Mouse (Mus musculus) ES-Bruce4 (cell line): ENCODE measurements around the gene Sgo2b. TPM values are rescaled to one million over a fixed set of nuclear protein-coding genes. Genes with fewer than 3 reads are reported as not detected.
A peak's percentile ranks its signal among the peaks of the same experiment; 100 is the strongest.

Experiments used
- H3K27ac ChIP-seq: 2 replicates; pipeline ENCODE4 v1.5.1; 2012; ENCODE audit warnings: low read length, inconsistent platforms; ENCODE audit not compliant: insufficient read depth
- H3K27me3 ChIP-seq: 2 replicates; pipeline ENCODE4 v1.6.1; 2012; ENCODE audit warnings: mild to moderate bottlenecking, low read length, inconsistent platforms; ENCODE audit not compliant: control insufficient read depth, poor library complexity, insufficient read depth, severe bottlenecking
- H3K36me3 ChIP-seq: 2 replicates; pipeline ENCODE4 v1.6.1; 2012; ENCODE audit warnings: inconsistent platforms, mild to moderate bottlenecking, low read length, moderate library complexity; ENCODE audit not compliant: control insufficient read depth, poor library complexity, insufficient read depth, severe bottlenecking
- H3K4me1 ChIP-seq: one replicate; pipeline ENCODE4 v1.8.1; 2011; ENCODE audit warnings: low read length; ENCODE audit not compliant: control insufficient read depth, insufficient read depth
- H3K4me3 ChIP-seq: 2 replicates; pipeline ENCODE4 v1.5.1; 2011; ENCODE audit warnings: low read depth, mild to moderate bottlenecking, low read length
- H3K9ac ChIP-seq: 2 replicates; pipeline ENCODE4 v1.6.1; 2012; ENCODE audit warnings: low read depth, mild to moderate bottlenecking, inconsistent platforms; ENCODE audit not compliant: poor library complexity, severe bottlenecking
- H3K9me3 ChIP-seq: replicated peaks from 2 replicates; pipeline ENCODE4 v1.6.1; 2012; ENCODE audit warnings: mild to moderate bottlenecking, low read length, inconsistent platforms; ENCODE audit not compliant: control insufficient read depth, poor library complexity, insufficient read depth, severe bottlenecking
- CTCF ChIP-seq: IDR thresholded peaks from one replicate; pipeline ENCODE4 v1.8.1; 2011; ENCODE audit warnings: low read depth, low read length
- EP300 ChIP-seq: IDR thresholded peaks from 2 replicates; pipeline ENCODE4 v1.6.1; 2011; ENCODE audit warnings: low read depth, low read length; ENCODE audit not compliant: insufficient read depth
- POLR2A ChIP-seq: IDR thresholded peaks from one replicate; pipeline ENCODE4 v1.8.1; 2011; ENCODE audit warnings: low read length; ENCODE audit not compliant: insufficient read depth
- polyA plus RNA-seq: library from polyadenylated mRNA; stranded (reverse); fragments of >200 nt; gene quantifications from 2 replicates; pipeline ENCODE4 v1.2.4, GENCODE M21; 2011; ENCODE audit warnings: low read depth; ENCODE audit not compliant: missing spikeins, insufficient read depth, insufficient read length

Gene Sgo2b
- polyA plus RNA-seq, 1 experiment, result 1.5 TPM

DNA sequence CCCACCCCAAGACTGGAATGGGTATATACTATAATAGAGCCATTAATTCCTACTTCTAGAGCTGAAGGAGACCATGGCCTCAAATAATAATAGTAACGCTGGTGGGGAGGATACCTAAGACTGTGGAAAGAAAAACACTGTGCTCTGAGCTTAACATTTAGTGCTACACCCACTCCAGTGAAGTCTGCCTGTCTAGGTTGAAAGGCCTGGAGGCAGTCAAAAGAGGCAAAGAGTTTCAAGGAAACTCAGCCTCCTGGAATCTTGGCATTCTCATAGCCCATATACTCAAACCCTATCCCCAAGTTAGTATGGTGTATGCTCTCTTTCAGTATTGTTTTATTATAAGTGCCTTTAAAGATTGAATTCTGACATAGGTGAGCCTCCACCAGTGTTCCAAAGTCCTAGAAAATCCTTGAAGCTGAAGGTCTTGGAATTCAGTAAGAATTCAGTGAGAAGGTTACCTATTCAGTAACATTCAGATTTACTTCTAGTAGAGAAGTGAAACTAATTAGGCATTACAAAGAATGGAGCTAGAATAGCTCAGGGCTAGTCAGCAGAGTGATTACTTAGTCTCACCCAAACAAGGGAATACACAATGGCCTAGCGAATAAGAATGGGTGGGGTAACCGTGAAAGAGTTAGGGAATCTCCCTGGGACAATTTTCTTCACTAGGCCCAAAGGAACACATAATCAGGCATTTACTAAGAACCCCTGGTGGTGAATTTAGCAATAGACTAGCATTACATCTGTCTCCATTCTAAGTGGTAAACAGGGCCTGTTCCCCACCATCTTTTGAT lies 22.5 kb downstream of the Sgo2b start:
- H3K27ac ChIP-seq, result peak overlapping the region; percentile 97
- H3K9me3 ChIP-seq, result peaks cover 7% of the 10 kb centered on the region
- H3K4me3 ChIP-seq, result no peak overlapping the region
- no peak for TF ChIP-seq CTCF
- peak; percentile 67 for TF ChIP-seq EP300
- H3K9ac ChIP-seq, result no peak overlapping the region
- no peaks in the 10 kb centered on the region for H3K27me3 ChIP-seq
- no peaks in the 10 kb centered on the region; the same call in 1 of the 2 replicates for H3K36me3 ChIP-seq
- H3K4me1 ChIP-seq, result peaks cover 2% of the 10 kb centered on the region

DNA sequence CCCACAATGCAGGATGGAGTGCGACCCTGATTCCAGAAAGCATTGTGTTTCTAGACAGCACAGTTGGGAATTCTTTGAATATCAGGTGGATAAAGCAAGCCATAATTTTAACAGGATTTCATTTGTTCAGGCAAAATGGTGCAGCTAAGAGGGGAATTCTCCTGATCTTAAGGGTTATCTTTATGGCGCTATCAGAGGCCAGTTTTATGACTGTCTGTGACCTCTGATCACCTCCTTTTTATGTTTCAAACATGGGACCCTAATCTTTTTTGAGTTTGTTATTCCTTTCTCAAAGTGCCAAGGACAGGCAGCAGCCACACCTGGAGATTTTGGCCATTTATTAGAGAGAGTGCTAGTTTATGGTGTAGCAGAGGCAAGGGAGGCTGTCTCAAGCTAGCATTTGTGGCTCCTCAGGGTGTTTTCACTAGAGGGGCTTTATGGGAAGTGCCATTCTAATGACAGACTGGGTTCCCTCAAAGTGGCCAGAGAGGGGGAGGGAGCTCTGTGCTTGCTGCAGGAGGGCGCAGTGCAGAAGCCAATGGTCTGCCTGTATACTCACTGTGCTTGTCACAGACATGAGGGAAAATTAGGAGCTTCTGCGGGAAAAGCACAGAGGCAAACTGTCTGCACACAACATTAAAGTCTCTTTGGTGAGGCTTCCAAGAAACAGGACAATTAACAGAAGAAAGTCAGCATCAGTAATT lies 30.6 kb downstream of the Sgo2b start:
- Histone ChIP-seq H3K9me3 (no peaks in the 10 kb centered on the region), H3K27me3 (no peaks in the 10 kb centered on the region), H3K9ac (no peak overlapping the region), H3K4me3 (no peak overlapping the region), H3K36me3 (no peaks in the 10 kb centered on the region), H3K4me1 (no peaks in the 10 kb centered on the region), H3K27ac (no peak overlapping the region)
- TF ChIP-seq POLR2A (no peak), CTCF (no peak), EP300 (no peak)

DNA sequence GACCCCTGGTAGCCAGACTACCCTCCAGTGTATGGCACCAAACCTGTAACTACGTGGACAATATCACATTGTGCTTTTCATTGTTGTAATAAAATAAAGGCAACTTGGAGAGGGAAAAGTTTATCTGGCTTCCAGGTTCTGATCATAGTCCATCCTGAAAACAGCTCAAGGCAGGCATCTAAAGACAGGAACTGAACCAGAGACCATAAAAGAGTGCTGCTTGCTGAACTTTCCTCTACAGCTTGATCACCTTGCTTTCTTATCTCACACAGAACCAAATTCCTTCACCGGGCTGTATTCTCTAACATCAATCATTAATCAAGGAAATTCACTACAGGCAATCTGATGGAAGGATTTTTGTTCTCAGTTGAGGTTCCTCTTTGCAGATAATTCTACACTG lies 57.0 kb downstream of the Sgo2b start:
- Histone ChIP-seq H3K9ac (no peak overlapping the region), H3K4me1 (no peaks in the 10 kb centered on the region), H3K36me3 (no peaks in the 10 kb centered on the region), H3K27me3 (no peaks in the 10 kb centered on the region), H3K9me3 (no peaks in the 10 kb centered on the region), H3K4me3 (no peak overlapping the region), H3K27ac (no peak overlapping the region)
- TF ChIP-seq POLR2A (no peak), EP300 (no peak), CTCF (no peak)

DNA sequence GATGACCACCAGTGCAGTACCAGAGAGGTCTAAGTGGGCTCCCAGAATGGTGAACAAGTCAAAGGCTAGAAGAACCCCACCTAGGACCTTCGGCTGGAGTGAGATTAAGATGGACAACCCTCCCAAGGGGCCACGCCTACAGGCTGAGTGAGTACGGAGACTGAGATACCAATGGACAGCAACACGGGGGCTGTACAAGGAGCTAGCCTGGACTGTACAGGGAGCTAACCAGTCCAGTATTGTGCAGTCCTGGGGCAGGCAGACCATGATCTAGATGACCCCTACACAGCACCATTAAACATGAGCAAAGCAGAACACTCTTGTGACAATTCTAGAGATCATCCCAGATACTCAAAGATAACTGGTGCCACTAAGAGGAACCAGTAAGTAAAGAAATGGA lies 73.7 kb downstream of the Sgo2b start:
- Histone ChIP-seq H3K4me3 (no peak overlapping the region), H3K36me3 (no peaks in the 10 kb centered on the region), H3K27me3 (no peaks in the 10 kb centered on the region), H3K9ac (no peak overlapping the region), H3K27ac (no peak overlapping the region), H3K4me1 (no peaks in the 10 kb centered on the region), H3K9me3 (no peaks in the 10 kb centered on the region)
- TF ChIP-seq EP300 (no peak), CTCF (no peak), POLR2A (no peak)

DNA sequence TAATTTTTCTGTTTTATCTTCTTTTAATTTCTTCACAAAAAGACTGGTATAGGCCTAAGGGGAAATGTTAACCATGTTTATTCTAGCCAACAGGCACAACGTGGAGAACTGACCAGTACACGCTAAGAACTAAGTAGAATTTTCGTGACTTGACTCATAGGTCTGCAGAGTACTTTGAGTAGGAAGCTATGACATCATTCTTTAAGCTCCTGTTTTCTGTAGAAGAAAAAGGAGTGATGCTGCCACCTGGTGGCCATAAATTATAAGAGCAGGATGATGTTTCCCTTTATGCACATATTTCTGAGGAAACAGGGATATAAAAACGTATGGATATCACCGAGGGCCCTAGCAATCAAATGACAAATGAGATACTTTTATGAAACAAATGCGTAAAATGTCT lies 74.7 kb downstream of the Sgo2b start:
- Histone ChIP-seq H3K27me3 (no peaks in the 10 kb centered on the region), H3K27ac (no peak overlapping the region)
- TF ChIP-seq POLR2A (no peak), CTCF (peak; percentile 2), EP300 (no peak)

DNA sequence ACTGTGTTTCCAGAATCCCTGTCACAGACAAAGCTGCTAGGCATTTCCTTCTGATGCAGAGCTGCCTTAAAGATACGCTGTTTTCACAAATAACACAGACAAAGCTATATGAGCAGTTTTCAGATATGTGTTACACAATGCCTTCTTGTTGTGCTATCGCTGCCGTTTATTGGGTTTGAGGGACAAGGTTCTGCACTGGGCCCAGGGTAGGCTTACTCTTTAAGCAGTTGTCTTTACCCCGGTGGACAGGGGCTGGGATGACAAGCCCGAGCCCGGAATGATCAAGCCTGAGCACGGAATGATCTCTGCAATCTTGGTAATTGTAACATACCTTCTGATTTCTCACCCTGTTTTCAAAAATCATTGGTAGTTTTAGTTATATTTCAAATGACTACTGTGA lies 75.1 kb downstream of the Sgo2b start:
- Histone ChIP-seq H3K36me3 (no peaks in the 10 kb centered on the region), H3K27ac (no peak overlapping the region), H3K4me1 (no peaks in the 10 kb centered on the region), H3K9ac (no peak overlapping the region), H3K9me3 (no peaks in the 10 kb centered on the region), H3K4me3 (no peak overlapping the region), H3K27me3 (no peaks in the 10 kb centered on the region)
- no peak for TF ChIP-seq EP300
- TF ChIP-seq POLR2A, result no peak
- TF ChIP-seq CTCF, result no peak

More for the DNA sequence above, 74.7 kb downstream of the Sgo2b start:
- H3K4me3 ChIP-seq, result no peak overlapping the region
- H3K9ac ChIP-seq, result no peak overlapping the region
- no peaks in the 10 kb centered on the region for H3K9me3 ChIP-seq
- no peaks in the 10 kb centered on the region for H3K36me3 ChIP-seq
- H3K4me1 ChIP-seq, result no peaks in the 10 kb centered on the region
